Mouse (Mus musculus): ENCODE data around the gene Myo16. TPM values are rescaled to one million over a fixed set of nuclear protein-coding genes. Genes with fewer than 3 reads are reported as not detected.

The Myo16 gene
- polyA plus RNA-seq, 1 experiment = not detected

DNA sequence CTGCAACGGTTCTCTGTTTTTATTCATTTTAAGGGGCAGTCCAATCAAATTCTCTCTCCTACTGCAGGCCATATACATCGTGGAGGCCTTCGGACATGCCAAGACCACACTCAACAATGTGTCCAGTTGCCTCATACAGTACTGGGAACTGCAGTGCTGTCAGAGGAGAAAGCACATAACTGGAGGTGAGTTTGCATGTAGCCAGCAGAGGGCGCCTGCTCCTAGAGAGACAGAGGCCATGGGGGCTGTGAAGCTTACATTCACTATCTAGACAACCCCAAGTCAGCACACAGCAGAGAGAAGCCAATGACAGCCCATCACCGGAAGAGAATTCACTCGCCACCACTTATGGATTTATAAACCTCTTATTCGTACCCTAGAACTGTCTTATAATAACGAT is 251.8 kb downstream of the Myo16 start:
- H3K9me3 ChIP-seq (replicated peaks; ENCODE audit: control insufficient read depth, insufficient read depth, low read length, poor library complexity, severe bottlenecking) = no peaks in the 10 kb centered on the region
- H3K4me3 ChIP-seq (ENCODE audit: low read depth, low read length) = no peak overlapping the region
- no peak overlapping the region for H3K9ac ChIP-seq (ENCODE audit: low read depth, poor library complexity, severe bottlenecking)
- no peak overlapping the region for H3K27ac ChIP-seq (ENCODE audit: insufficient read depth, low read length)
- no peaks in the 10 kb centered on the region for H3K36me3 ChIP-seq (ENCODE audit: control insufficient read depth, insufficient read depth, low read length, poor library complexity, severe bottlenecking)
- TF ChIP-seq POLR2A (IDR thresholded peaks at IDR 0.05; ENCODE audit: insufficient read depth, low read length) (no peak), EP300 (IDR thresholded peaks at IDR 0.05; ENCODE audit: insufficient read depth, low read depth, low read length) (no peak), CTCF (IDR thresholded peaks at IDR 0.05; ENCODE audit: low read depth, low read length) (peak; percentile 89)
- no peaks in the 10 kb centered on the region for H3K27me3 ChIP-seq (ENCODE audit: control insufficient read depth, insufficient read depth, low read length, poor library complexity, severe bottlenecking)
- H3K4me1 ChIP-seq (ENCODE audit: control insufficient read depth, insufficient read depth, low read length) = no peaks in the 10 kb centered on the region

DNA sequence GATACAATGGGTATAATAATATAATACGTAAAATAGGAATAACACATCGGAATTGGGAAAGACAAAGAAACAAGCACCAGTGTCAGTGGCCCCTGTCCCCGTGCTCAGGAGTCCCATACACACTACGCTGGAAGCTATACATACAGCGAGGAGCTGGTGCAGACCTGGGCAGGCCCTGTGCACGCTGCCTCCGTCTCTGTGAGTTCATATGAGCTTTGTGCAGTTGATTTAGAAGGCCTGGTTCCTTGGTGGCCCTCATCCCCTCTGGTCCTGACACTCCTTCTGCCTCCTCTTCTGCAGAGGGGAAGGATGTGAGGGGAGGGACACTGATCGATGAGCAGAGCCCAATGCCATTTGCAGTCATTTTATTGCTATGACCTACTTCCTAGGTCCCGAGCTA is 255.3 kb downstream of the Myo16 start:
- H3K9me3 ChIP-seq (replicated peaks; ENCODE audit: control insufficient read depth, insufficient read depth, low read length, poor library complexity, severe bottlenecking) = no peaks in the 10 kb centered on the region
- TF ChIP-seq EP300 (IDR thresholded peaks at IDR 0.05; ENCODE audit: insufficient read depth, low read depth, low read length) (no peak), CTCF (IDR thresholded peaks at IDR 0.05; ENCODE audit: low read depth, low read length) (no peak), POLR2A (IDR thresholded peaks at IDR 0.05; ENCODE audit: insufficient read depth, low read length) (no peak)
- no peak overlapping the region for H3K9ac ChIP-seq (ENCODE audit: low read depth, poor library complexity, severe bottlenecking)
- H3K27ac ChIP-seq (ENCODE audit: insufficient read depth, low read length) = no peak overlapping the region
- no peak overlapping the region for H3K4me3 ChIP-seq (ENCODE audit: low read depth, low read length)
- no peaks in the 10 kb centered on the region for H3K27me3 ChIP-seq (ENCODE audit: control insufficient read depth, insufficient read depth, low read length, poor library complexity, severe bottlenecking)
- H3K4me1 ChIP-seq (ENCODE audit: control insufficient read depth, insufficient read depth, low read length) = no peaks in the 10 kb centered on the region
- H3K36me3 ChIP-seq (ENCODE audit: control insufficient read depth, insufficient read depth, low read length, poor library complexity, severe bottlenecking) = no peaks in the 10 kb centered on the region

DNA sequence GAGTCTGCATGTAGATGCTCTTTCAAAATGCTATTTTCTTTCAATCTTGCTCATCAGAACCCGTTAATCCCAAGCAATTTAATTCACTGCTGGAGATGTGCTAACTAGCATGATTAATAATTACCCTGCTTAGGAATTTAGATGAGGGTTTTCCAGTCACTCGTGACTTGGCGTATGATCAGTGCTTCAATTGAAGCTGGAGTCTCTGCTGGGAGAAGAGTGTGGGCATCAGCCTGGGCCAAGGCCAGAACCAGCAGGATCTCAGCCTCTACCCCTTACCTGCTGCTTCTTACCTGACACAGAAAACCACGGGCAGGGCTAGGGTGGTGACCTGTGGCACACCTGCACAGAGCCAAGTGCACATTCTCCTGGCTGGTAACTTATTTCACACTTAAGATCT is 257.8 kb downstream of the Myo16 start:
- Histone ChIP-seq H3K27me3 (ENCODE audit: control insufficient read depth, insufficient read depth, low read length, poor library complexity, severe bottlenecking) (no peaks in the 10 kb centered on the region), H3K27ac (ENCODE audit: insufficient read depth, low read length) (no peak overlapping the region), H3K4me1 (ENCODE audit: control insufficient read depth, insufficient read depth, low read length) (no peaks in the 10 kb centered on the region), H3K9me3 (replicated peaks; ENCODE audit: control insufficient read depth, insufficient read depth, low read length, poor library complexity, severe bottlenecking) (no peaks in the 10 kb centered on the region), H3K9ac (ENCODE audit: low read depth, poor library complexity, severe bottlenecking) (no peak overlapping the region), H3K4me3 (ENCODE audit: low read depth, low read length) (no peak overlapping the region), H3K36me3 (ENCODE audit: control insufficient read depth, insufficient read depth, low read length, poor library complexity, severe bottlenecking) (no peaks in the 10 kb centered on the region)
- no peak for TF ChIP-seq POLR2A (IDR thresholded peaks at IDR 0.05; ENCODE audit: insufficient read depth, low read length)

DNA sequence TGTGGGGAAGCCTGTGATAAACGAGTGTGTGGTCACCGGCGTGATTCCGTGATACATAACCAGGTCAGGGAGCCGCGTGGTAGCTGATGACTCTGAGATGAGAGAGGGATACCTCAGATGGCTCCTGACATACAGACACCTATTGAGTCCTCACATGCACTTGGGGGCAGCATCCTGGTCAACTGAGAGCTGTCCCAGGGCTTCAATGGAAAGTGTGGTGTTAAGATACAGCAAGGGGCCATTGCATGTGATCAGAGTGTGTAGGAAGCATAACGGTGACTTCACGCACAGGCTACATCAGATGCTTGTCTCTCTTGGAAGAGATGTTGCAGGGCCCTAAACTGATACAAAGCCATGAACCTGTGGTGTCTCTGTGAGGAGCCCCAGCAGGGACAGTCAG is 260.2 kb downstream of the Myo16 start:
- no peaks in the 10 kb centered on the region for H3K36me3 ChIP-seq (ENCODE audit: control insufficient read depth, insufficient read depth, low read length, poor library complexity, severe bottlenecking)
- no peaks in the 10 kb centered on the region for H3K4me1 ChIP-seq (ENCODE audit: control insufficient read depth, insufficient read depth, low read length)
- no peak overlapping the region for H3K9ac ChIP-seq (ENCODE audit: low read depth, poor library complexity, severe bottlenecking)
- H3K9me3 ChIP-seq (replicated peaks; ENCODE audit: control insufficient read depth, insufficient read depth, low read length, poor library complexity, severe bottlenecking) = no peaks in the 10 kb centered on the region
- H3K4me3 ChIP-seq (ENCODE audit: low read depth, low read length) = no peak overlapping the region
- TF ChIP-seq POLR2A (IDR thresholded peaks at IDR 0.05; ENCODE audit: insufficient read depth, low read length) (no peak), CTCF (IDR thresholded peaks at IDR 0.05; ENCODE audit: low read depth, low read length) (no peak), EP300 (IDR thresholded peaks at IDR 0.05; ENCODE audit: insufficient read depth, low read depth, low read length) (no peak)
- no peaks in the 10 kb centered on the region for H3K27me3 ChIP-seq (ENCODE audit: control insufficient read depth, insufficient read depth, low read length, poor library complexity, severe bottlenecking)
- H3K27ac ChIP-seq (ENCODE audit: insufficient read depth, low read length) = no peak overlapping the region

DNA sequence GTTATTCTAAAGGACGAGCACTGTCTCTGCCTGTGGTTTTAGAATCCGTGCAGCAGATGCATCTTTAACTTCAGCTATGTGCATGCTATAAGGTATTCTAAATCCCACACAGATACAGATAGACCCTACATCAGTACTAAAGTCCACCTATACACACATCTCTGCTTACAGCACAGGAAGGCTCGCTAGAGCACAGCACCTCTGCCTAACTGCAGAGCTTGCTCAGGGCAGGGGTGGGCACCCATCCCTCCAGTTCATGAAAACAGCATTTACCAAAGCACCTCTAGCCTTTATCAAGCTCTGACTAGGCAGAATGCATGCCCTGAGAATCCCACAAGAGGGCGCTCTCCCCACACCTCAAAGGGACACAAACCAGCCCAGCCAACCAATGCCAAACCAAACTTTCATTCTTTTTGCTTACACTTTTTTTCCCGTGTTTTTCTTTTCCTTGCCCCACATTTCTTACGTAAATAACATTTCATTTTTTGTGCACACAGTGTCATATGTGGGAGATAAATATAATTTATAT is 261.0 kb downstream of the Myo16 start:
- Histone ChIP-seq H3K4me3 (ENCODE audit: low read depth, low read length) (no peak overlapping the region), H3K9ac (ENCODE audit: low read depth, poor library complexity, severe bottlenecking) (no peak overlapping the region), H3K4me1 (ENCODE audit: control insufficient read depth, insufficient read depth, low read length) (no peaks in the 10 kb centered on the region), H3K27ac (ENCODE audit: insufficient read depth, low read length) (no peak overlapping the region), H3K9me3 (replicated peaks; ENCODE audit: control insufficient read depth, insufficient read depth, low read length, poor library complexity, severe bottlenecking) (no peaks in the 10 kb centered on the region), H3K36me3 (ENCODE audit: control insufficient read depth, insufficient read depth, low read length, poor library complexity, severe bottlenecking) (no peaks in the 10 kb centered on the region), H3K27me3 (ENCODE audit: control insufficient read depth, insufficient read depth, low read length, poor library complexity, severe bottlenecking) (no peaks in the 10 kb centered on the region)
- TF ChIP-seq CTCF (IDR thresholded peaks at IDR 0.05; ENCODE audit: low read depth, low read length) (peak; percentile 95), EP300 (IDR thresholded peaks at IDR 0.05; ENCODE audit: insufficient read depth, low read depth, low read length) (no peak)

DNA sequence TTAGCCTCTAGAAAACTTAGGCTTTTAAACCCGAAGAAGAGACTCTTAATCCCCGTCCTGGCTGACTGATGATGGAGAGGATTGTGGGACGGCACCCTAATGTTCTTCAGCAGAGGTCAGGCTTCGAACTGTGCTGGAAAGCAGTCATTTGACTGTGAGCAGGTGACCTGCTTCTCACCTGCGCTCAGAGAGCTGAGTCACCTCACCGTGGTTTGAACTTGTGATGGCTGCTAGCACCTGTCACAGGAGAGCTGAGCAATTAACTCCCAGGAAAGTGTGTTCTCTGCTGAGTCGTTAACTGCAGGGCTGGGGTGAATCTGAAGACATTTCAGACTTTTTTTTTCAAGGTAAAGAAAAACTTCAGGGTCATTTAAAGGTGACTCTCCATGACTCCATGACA is 261.6 kb downstream of the Myo16 start:
- Histone ChIP-seq H3K4me3 (ENCODE audit: low read depth, low read length) (no peak overlapping the region), H3K9ac (ENCODE audit: low read depth, poor library complexity, severe bottlenecking) (no peak overlapping the region), H3K27me3 (ENCODE audit: control insufficient read depth, insufficient read depth, low read length, poor library complexity, severe bottlenecking) (no peaks in the 10 kb centered on the region), H3K4me1 (ENCODE audit: control insufficient read depth, insufficient read depth, low read length) (no peaks in the 10 kb centered on the region), H3K9me3 (replicated peaks; ENCODE audit: control insufficient read depth, insufficient read depth, low read length, poor library complexity, severe bottlenecking) (no peaks in the 10 kb centered on the region), H3K27ac (ENCODE audit: insufficient read depth, low read length) (no peak overlapping the region), H3K36me3 (ENCODE audit: control insufficient read depth, insufficient read depth, low read length, poor library complexity, severe bottlenecking) (no peaks in the 10 kb centered on the region)
- TF ChIP-seq EP300 (IDR thresholded peaks at IDR 0.05; ENCODE audit: insufficient read depth, low read depth, low read length) (no peak), CTCF (IDR thresholded peaks at IDR 0.05; ENCODE audit: low read depth, low read length) (no peak), POLR2A (IDR thresholded peaks at IDR 0.05; ENCODE audit: insufficient read depth, low read length) (no peak)

Measured in ES-Bruce4 (cell line).